Mouse (Mus musculus): Measurements from ENCODE around the gene Olig2. TPM values are rescaled to one million over a fixed set of nuclear protein-coding genes. Genes with fewer than 3 reads are reported as not detected.

Gene Olig2
- not detected for total RNA-seq (2021)
- long read RNA-seq, experiment 1, result 0 reads
- long read RNA-seq, experiment 2, result 0 reads

- no peak for DNase-seq
Measured at GRCm38 (mm10) chr16:91225233-91226037, at the start of gene Olig2. Gene Olig2 (plus strand): TSS chr16:91225457.

GRCm38 (mm10) chr16:91175892-91176291 lies 49.4 kb upstream of the Olig2 start:
- no peak for DNase-seq

GRCm38 (mm10) chr16:91187046-91187445 lies 38.2 kb upstream of the Olig2 start:
- no peak for DNase-seq

- no peak for DNase-seq
Measured at GRCm38 (mm10) chr16:91187662-91188061, 37.6 kb upstream of the Olig2 start.

GRCm38 (mm10) chr16:91188304-91188703 lies 37.0 kb upstream of the Olig2 start:
- DNase-seq, result no peak

GRCm38 (mm10) chr16:91191233-91191632 lies 34.0 kb upstream of the Olig2 start:
- no peak for DNase-seq

- no peak for DNase-seq
Measured at GRCm38 (mm10) chr16:91191663-91192237, 33.5 kb upstream of the Olig2 start.

GRCm38 (mm10) chr16:91192672-91193354 lies 32.4 kb upstream of the Olig2 start:
- DNase-seq, result no peak

GRCm38 (mm10) chr16:91199815-91200214 lies 25.4 kb upstream of the Olig2 start:
- no peak for DNase-seq

GRCm38 (mm10) chr16:91202989-91203388 lies 22.3 kb upstream of the Olig2 start:
- DNase-seq, result no peak

- no peak for DNase-seq
Measured at GRCm38 (mm10) chr16:91206371-91206770, 18.9 kb upstream of the Olig2 start.

GRCm38 (mm10) chr16:91217077-91217476 lies 8.2 kb upstream of the Olig2 start:
- no peak for DNase-seq

- DNase-seq, result no peak
Measured at GRCm38 (mm10) chr16:91217948-91218347, 7.3 kb upstream of the Olig2 start.

GRCm38 (mm10) chr16:91219246-91219645 lies 6.0 kb upstream of the Olig2 start:
- DNase-seq, result no peak

- DNase-seq, result no peak
Measured at GRCm38 (mm10) chr16:91222171-91222642, 3.0 kb upstream of the Olig2 start.

GRCm38 (mm10) chr16:91222643-91223271 lies 2.5 kb upstream of the Olig2 start:
- no peak for DNase-seq

- DNase-seq, result no peak
Measured at GRCm38 (mm10) chr16:91223327-91224067, 1.8 kb upstream of the Olig2 start.

GRCm38 (mm10) chr16:91224068-91224402 lies 1.2 kb upstream of the Olig2 start:
- no peak for DNase-seq

- DNase-seq, result no peak
Measured at GRCm38 (mm10) chr16:91224481-91225232, 600 bp upstream of the Olig2 start.

GRCm38 (mm10) chr16:91226038-91226882 lies 1.0 kb downstream of the Olig2 start:
- DNase-seq, result no peak

Data from gastrocnemius, postnatal 10 days (tissue).